Mouse (Mus musculus): ENCODE results near the gene Iffo2. TPM values are rescaled to one million over a fixed set of nuclear protein-coding genes. Genes with fewer than 3 reads are reported as not detected.

The Iffo2 gene
- polyA plus RNA-seq, 1 experiment from 2014 or later: 4.6 TPM

DNA sequence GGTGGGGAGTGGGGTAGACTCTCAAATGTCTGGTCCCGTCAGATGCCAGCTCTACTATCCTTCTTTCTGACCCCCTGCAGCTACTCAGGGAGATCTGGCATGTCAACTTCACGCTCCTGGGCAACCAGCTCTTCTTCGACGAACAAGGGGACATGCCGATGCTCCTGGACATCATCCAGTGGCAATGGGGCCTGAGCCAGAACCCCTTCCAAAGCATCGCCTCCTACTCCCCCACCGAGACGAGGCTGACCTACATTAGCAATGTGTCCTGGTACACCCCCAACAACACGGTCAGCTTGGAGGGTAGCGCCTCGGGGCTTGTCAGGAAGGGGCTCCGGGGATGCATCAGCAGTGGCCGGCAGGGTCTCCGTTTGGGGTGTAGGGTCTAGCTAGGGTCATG is 131.5 kb downstream of the Iffo2 start:
- Histone ChIP-seq H3K27me3 (no peaks in the 10 kb centered on the region), H3K4me2 (replicated peaks) (no peak overlapping the region), H3K4me1 (replicated peaks) (no peaks in the 10 kb centered on the region), H3K9ac (replicated peaks) (no peak overlapping the region), H3K27ac (no peak overlapping the region), H3K4me3 (replicated peaks) (no peak overlapping the region), H3K36me3 (no peaks in the 10 kb centered on the region), H3K9me3 (peaks cover 10% of the 10 kb centered on the region; the same call in 1 of the 2 replicates)
- ATAC-seq: no peak
- 87% methylated on average over 14 of the region's 14 CpGs for WGBS

- ATAC-seq: no peak
- Histone ChIP-seq H3K27me3 (no peaks in the 10 kb centered on the region), H3K9ac (replicated peaks) (no peak overlapping the region), H3K9me3 (no peaks in the 10 kb centered on the region), H3K4me1 (replicated peaks) (no peaks in the 10 kb centered on the region), H3K4me3 (replicated peaks) (no peak overlapping the region), H3K36me3 (no peaks in the 10 kb centered on the region), H3K4me2 (replicated peaks) (no peak overlapping the region), H3K27ac (no peak overlapping the region)
- 54% methylated on average over 6 of the region's 6 CpGs for WGBS
Measured at GRCm38 (mm10) chr4:139667632-139668031, 137.3 kb downstream of the Iffo2 start.

DNA sequence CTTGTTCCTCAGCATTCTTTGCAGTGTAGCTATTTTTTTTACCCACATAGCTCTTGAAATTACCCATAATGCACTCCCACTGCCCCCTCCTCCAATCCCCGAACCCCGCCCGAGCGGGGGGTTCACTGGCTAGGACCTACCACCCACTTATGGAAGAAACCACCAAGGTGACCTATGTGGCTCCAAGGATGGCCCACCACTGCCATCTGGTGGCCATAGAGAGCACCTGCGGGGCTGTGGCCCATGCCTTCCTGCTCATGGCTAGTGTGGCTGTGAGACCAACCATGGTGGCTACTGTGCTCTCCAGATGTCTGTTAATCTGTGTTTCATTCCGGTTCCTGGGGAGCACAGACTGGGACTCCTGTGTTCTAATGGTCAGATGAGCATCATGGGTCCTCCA is 139.5 kb downstream of the Iffo2 start:
- H3K4me1 ChIP-seq (replicated peaks): no peaks in the 10 kb centered on the region
- 15% methylated on average over 6 of the region's 6 CpGs for WGBS
- 0 out of 2 replicates have a peak, but pooled peaks have one; percentile 63 for ATAC-seq
- H3K4me3 ChIP-seq (replicated peaks): no peak overlapping the region
- no peak overlapping the region for H3K9ac ChIP-seq (replicated peaks)
- H3K36me3 ChIP-seq: no peaks in the 10 kb centered on the region
- no peaks in the 10 kb centered on the region for H3K9me3 ChIP-seq
- H3K27me3 ChIP-seq: 0 out of 2 replicates have a peak, but pooled peaks cover 6% of the 10 kb centered on the region
- no peak overlapping the region for H3K4me2 ChIP-seq (replicated peaks)
- no peak overlapping the region for H3K27ac ChIP-seq

Small RNAs within 50 kb of the gene (microRNA-seq; reads per million reads assigned to microRNA genes)
- gene Gm25571 (not detected), gene Mir7020 (not detected)

Other genes starting within 250 kb of the Iffo2 start
- 15.1 and 15.2 TPM in 2 replicates for gene Pqlc2, start 219.8 kb upstream of the Iffo2 start, polyA plus RNA-seq (2015; fragmentation: Nextera tagmentation; extraction: Ambion mirVana)
- gene Akr7a5, start 219.8 kb upstream of the Iffo2 start, polyA plus RNA-seq (2015; fragmentation: Nextera tagmentation; extraction: Ambion mirVana): 65.0 and 66.5 TPM in 2 replicates
- 97.9 and 105 TPM in 2 replicates for gene Mrto4, start 178.0 kb upstream of the Iffo2 start, polyA plus RNA-seq (2015; fragmentation: Nextera tagmentation; extraction: Ambion mirVana)
- 41.0 and 42.0 TPM in 2 replicates for gene Emc1, start 178.0 kb upstream of the Iffo2 start, polyA plus RNA-seq (2015; fragmentation: Nextera tagmentation; extraction: Ambion mirVana)
- 75.8 and 85.2 TPM in 2 replicates for gene Ubr4, start 177.9 kb upstream of the Iffo2 start, polyA plus RNA-seq (2015; fragmentation: Nextera tagmentation; extraction: Ambion mirVana)
- not detected in 2 replicates for gene Gm21969, start 72.6 kb downstream of the Iffo2 start, polyA plus RNA-seq (2015; fragmentation: Nextera tagmentation; extraction: Ambion mirVana)
- gene Aldh4a1, start 92.3 kb downstream of the Iffo2 start, polyA plus RNA-seq (2015; fragmentation: Nextera tagmentation; extraction: Ambion mirVana): 18.0 and 20.0 TPM in 2 replicates
- gene Tas1r2, start 123.0 kb downstream of the Iffo2 start, polyA plus RNA-seq (2015; fragmentation: Nextera tagmentation; extraction: Ambion mirVana): not detected in 2 replicates